Mouse (Mus musculus) midbrain, embryonic 16.5 days (tissue): ENCODE data around the gene C8b. TPM values are rescaled to one million over a fixed set of nuclear protein-coding genes. Genes with fewer than 3 reads are reported as not detected.

Experiments used
- ATAC-seq: fragments of 200-750 bp; cut with Nextera tagmentation; 2 replicates; pipeline ENCODE4 v1.8.0; 2017; ENCODE audit warnings: moderate TSS enrichment
- H3K27ac ChIP-seq: fragments of 300-500 bp; sonication (generic); 2 replicates; pipeline ENCODE4 v1.5.1; 2014; ENCODE audit warnings: mild to moderate bottlenecking, low read length, mixed read lengths
- H3K27me3 ChIP-seq: fragments of 300-500 bp; sonication (generic); 2 replicates; pipeline ENCODE4 v1.6.1; 2014; ENCODE audit warnings: low read depth, low read length, mixed read lengths; ENCODE audit not compliant: control insufficient read depth, insufficient read depth
- H3K36me3 ChIP-seq: fragments of 300-500 bp; sonication (generic); 2 replicates; pipeline ENCODE4 v1.6.1; 2014; ENCODE audit warnings: mild to moderate bottlenecking, low read length, moderate library complexity, mixed read lengths; ENCODE audit not compliant: control insufficient read depth, insufficient read depth
- H3K4me1 ChIP-seq: fragments of 300-500 bp; sonication (generic); 2 replicates; pipeline ENCODE4 v1.6.1; 2014; ENCODE audit warnings: mild to moderate bottlenecking, low read length, mixed read lengths; ENCODE audit not compliant: control insufficient read depth, insufficient read depth
- H3K4me2 ChIP-seq: fragments of 300-500 bp; sonication (generic); 2 replicates; pipeline ENCODE4 v1.6.1; 2014; ENCODE audit warnings: mild to moderate bottlenecking, low read length, mixed read lengths
- H3K4me3 ChIP-seq: fragments of 300-500 bp; sonication (generic); 2 replicates; pipeline ENCODE4 v1.5.1; 2014; ENCODE audit warnings: low read depth, mild to moderate bottlenecking, low read length, moderate library complexity, mixed read lengths
- H3K9ac ChIP-seq: fragments of 300-500 bp; sonication (generic); 2 replicates; pipeline ENCODE4 v1.6.1; 2014; ENCODE audit warnings: low read depth, low read length, mixed read lengths
- H3K9me3 ChIP-seq: fragments of 300-500 bp; sonication (generic); replicated peaks from 2 replicates; pipeline ENCODE4 v1.6.1; 2014; ENCODE audit warnings: mild to moderate bottlenecking, low read length, mixed read lengths; ENCODE audit not compliant: control insufficient read depth, poor library complexity, severe bottlenecking
- WGBS: fragments of 180-500 bp; shearing (Covaris S2); extraction: QIAGEN DNeasy Blood & Tissue Kit; methylation state at CpG from one replicate; pipeline ENCODE4 v1.1.7; 2014; 5-methylcytosine and 5-hydroxymethylcytosine counted together
- polyA plus RNA-seq: library from polyadenylated mRNA; unstranded; fragments of >200 nt; fragmentation: Nextera tagmentation; extraction: Ambion mirVana; gene quantifications from 2 replicates; pipeline ENCODE4 v1.2.1, GENCODE M21; 2015

C8b gene
- polyA plus RNA-seq, 1 experiment from 2014 or later: not detected

GRCm38 (mm10) chr4:104798951-104799350, 32.8 kb downstream of the C8b start:
- Histone ChIP-seq H3K9me3 (no peaks in the 10 kb centered on the region), H3K4me1 (no peaks in the 10 kb centered on the region), H3K4me3 (no peak overlapping the region), H3K9ac (no peak overlapping the region), H3K27ac (no peak overlapping the region), H3K4me2 (no peak overlapping the region), H3K36me3 (no peaks in the 10 kb centered on the region), H3K27me3 (no peaks in the 10 kb centered on the region)
- no peak for ATAC-seq
- 85% methylated on average over 9 of the region's 9 CpGs for WGBS

DNA sequence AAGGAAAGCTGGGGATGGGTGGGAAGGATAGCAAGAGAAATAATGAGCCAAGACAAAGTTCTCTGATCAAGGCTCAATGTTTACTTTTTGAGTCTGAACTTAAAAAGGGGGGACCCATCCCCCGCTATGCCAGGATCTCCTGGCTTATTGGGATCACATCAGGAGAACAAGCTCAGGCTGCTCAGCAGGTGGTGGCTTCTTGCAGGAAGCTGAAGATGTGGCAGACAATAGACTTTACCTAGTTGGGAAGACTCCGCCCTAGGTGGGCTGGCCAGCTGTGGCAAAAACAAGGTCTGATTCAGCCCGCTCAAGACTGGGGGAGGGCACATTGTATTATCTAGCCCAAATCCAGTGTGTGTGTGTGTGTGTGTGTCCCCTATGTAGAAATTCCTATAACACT, 35.5 kb downstream of the C8b start:
- Histone ChIP-seq H3K4me3 (no peak overlapping the region), H3K27me3 (no peaks in the 10 kb centered on the region), H3K4me1 (peaks cover 4% of the 10 kb centered on the region; the same call in 1 of the 2 replicates), H3K9me3 (no peaks in the 10 kb centered on the region), H3K27ac (no peak overlapping the region), H3K36me3 (no peaks in the 10 kb centered on the region), H3K4me2 (no peak overlapping the region), H3K9ac (no peak overlapping the region)
- ATAC-seq: no peak
- WGBS: 90% methylated on average over 3 of the region's 3 CpGs

DNA sequence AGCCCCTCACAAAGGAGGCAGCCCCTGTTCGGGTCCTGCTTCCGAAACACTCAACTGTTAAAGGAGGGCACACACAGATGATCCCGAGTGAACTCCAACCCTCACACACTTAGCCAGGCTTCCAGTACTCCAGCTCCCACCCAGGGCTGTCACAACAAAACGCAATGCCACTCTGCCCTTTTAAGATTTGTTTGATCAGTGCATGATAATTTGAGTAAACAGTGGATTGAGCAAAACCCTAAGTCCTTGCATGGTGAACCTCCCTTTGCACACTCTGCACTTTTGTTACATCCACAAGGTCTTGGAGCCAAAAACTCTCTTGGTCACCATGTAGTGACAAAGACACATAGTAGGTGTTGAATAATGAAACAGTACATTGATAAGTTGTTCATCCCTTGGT, 38.0 kb downstream of the C8b start:
- Histone ChIP-seq H3K36me3 (no peaks in the 10 kb centered on the region), H3K27me3 (no peaks in the 10 kb centered on the region), H3K9ac (no peak overlapping the region), H3K4me3 (no peak overlapping the region), H3K4me1 (peaks cover 4% of the 10 kb centered on the region; the same call in 1 of the 2 replicates), H3K27ac (no peak overlapping the region), H3K4me2 (no peak overlapping the region), H3K9me3 (no peaks in the 10 kb centered on the region)
- 91% methylated on average over 4 of the region's 4 CpGs for WGBS
- no peak for ATAC-seq

DNA sequence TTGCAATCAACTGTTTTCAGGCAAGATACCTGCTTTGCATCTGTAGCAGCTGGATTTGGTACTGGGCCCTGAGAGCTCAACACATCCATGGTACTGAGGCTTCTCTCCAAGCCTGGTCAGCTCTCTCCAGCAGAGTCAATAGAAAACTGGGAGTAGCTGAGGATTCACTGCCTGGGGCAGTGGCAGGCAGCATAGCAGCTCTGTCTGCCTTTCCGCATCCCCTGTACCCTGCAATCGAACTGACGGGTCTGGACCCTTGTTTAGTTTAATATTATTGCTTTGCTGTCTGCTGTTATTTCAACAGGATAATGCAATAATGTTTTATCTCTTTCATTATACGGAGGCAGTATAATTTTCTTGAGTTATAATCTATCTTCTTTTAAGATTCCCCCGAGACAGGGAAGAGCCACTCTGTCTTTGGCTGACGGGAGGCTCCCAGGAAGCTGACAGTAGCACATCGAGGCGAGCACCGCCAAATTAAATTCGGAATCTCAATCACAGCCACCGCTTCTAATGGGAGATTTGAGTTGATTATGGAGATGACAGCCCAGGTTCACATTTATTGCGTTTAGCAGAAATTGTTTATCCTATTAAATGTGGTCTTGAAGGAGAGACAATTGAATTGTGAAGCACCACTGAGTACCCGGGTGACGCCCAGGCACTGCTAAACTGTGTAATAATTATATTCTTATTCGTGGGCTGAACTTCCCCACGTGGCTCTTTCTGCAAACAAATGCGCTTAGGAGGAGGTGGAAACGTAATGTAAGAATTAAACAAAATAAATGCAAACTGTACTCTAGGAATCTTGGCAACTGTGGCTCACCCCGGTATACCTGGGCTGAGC, 39.5 kb downstream of the C8b start:
- H3K27ac ChIP-seq: no peak overlapping the region
- no peak overlapping the region for H3K4me2 ChIP-seq
- H3K9me3 ChIP-seq: no peaks in the 10 kb centered on the region
- H3K36me3 ChIP-seq: no peaks in the 10 kb centered on the region
- H3K9ac ChIP-seq: no peak overlapping the region
- H3K4me1 ChIP-seq: peaks cover 4% of the 10 kb centered on the region; the same call in 1 of the 2 replicates
- no peak overlapping the region for H3K4me3 ChIP-seq
- H3K27me3 ChIP-seq: no peaks in the 10 kb centered on the region
- 59% methylated on average over 19 of the region's 19 CpGs for whole genome bisulfite sequencing
- no peak for ATAC-seq

- no peak; the same call in 1 of the 2 replicates for ATAC-seq
- no peak overlapping the region for H3K4me3 ChIP-seq
- no peak overlapping the region for H3K4me2 ChIP-seq
- 56% methylated on average over 10 of the region's 10 CpGs for WGBS
- H3K36me3 ChIP-seq: no peaks in the 10 kb centered on the region
- H3K9ac ChIP-seq: no peak overlapping the region
- H3K4me1 ChIP-seq: no peaks in the 10 kb centered on the region
- no peaks in the 10 kb centered on the region for H3K9me3 ChIP-seq
- no peak overlapping the region for H3K27ac ChIP-seq
- no peaks in the 10 kb centered on the region for H3K27me3 ChIP-seq
Observed at GRCm38 (mm10) chr4:104810710-104811286, 44.7 kb downstream of the C8b start.

- 61% methylated on average over 2 of the region's 2 CpGs for WGBS
- no peak overlapping the region for H3K4me2 ChIP-seq
- H3K9me3 ChIP-seq: no peaks in the 10 kb centered on the region
- no peak for ATAC-seq
- no peak overlapping the region for H3K4me3 ChIP-seq
- no peaks in the 10 kb centered on the region for H3K27me3 ChIP-seq
- no peaks in the 10 kb centered on the region for H3K4me1 ChIP-seq
- H3K9ac ChIP-seq: no peak overlapping the region
- no peak overlapping the region for H3K27ac ChIP-seq
- H3K36me3 ChIP-seq: no peaks in the 10 kb centered on the region
Observed at GRCm38 (mm10) chr4:104813617-104814016, 47.5 kb downstream of the C8b start.

DNA sequence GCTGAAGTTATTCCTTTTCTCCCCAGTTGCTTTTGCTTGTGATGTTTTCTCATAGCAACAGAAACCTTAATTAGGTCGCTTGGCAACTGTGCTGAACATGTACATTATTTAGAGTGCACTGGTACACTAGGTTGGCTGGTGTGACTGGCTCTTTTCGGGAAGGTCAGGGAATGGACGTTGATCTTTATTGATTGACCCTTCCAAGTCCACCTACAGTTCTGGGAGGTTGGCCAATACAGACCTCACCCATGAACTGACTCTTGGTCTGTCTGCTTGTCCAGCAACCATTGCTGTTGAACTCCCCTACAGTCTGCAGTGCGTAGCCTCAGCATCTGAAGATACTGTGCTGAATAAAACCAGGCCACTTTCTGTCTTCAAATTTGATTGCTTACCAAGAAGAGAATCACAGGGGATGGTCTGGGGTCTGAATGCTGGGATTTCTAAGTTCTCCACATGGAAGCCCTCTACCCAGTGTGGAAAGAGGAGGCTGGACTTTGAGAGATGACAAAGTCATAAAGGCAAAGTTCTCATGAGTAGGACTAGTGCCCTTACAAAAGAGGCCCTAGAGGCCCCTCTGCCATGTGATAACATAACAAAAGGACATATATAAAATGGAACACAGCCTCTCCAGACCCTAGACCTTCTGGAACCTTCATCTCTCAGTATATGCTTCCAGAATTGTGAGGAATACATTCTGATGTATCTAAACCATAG, 50.6 kb downstream of the C8b start:
- Histone ChIP-seq H3K4me3 (no peak overlapping the region), H3K4me2 (no peak overlapping the region), H3K27ac (no peak overlapping the region), H3K9ac (no peak overlapping the region), H3K27me3 (no peaks in the 10 kb centered on the region), H3K36me3 (no peaks in the 10 kb centered on the region), H3K9me3 (no peaks in the 10 kb centered on the region), H3K4me1 (no peaks in the 10 kb centered on the region)
- WGBS: 89% methylated on average over 4 of the region's 4 CpGs
- no peak for ATAC-seq

- no peaks in the 10 kb centered on the region for H3K4me1 ChIP-seq
- no peaks in the 10 kb centered on the region for H3K9me3 ChIP-seq
- H3K36me3 ChIP-seq: no peaks in the 10 kb centered on the region
- no peak overlapping the region for H3K4me2 ChIP-seq
- ATAC-seq: no peak
- no peak overlapping the region for H3K27ac ChIP-seq
- no peaks in the 10 kb centered on the region for H3K27me3 ChIP-seq
- no peak overlapping the region for H3K4me3 ChIP-seq
- WGBS: 65% methylated on average over 2 of the region's 2 CpGs
- H3K9ac ChIP-seq: no peak overlapping the region
Observed at GRCm38 (mm10) chr4:104817509-104817908, 51.4 kb downstream of the C8b start.

DNA sequence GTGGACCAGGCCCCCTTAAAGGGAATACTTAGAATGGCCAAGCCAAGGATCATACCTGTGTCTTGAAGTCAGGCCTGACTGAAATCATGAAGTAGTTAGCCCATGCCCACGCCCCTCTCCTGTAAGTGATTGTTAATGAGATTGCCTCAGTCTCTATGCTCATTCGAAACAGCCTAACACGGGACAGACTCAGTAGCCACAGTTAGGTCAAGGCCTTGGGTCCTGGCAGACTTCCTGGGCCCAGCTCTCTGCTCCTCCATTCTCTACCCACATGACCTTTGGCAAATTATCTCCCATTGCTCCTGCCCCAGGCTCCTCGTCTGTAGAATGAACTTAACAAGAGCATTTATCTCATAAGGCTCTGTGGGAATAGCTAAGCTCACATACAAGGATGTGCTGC, 52.9 kb downstream of the C8b start:
- H3K36me3 ChIP-seq: no peaks in the 10 kb centered on the region
- H3K9me3 ChIP-seq: no peaks in the 10 kb centered on the region
- H3K27me3 ChIP-seq: no peaks in the 10 kb centered on the region
- no peak overlapping the region for H3K27ac ChIP-seq
- no peaks in the 10 kb centered on the region for H3K4me1 ChIP-seq
- no peak for ATAC-seq
- no peak overlapping the region for H3K9ac ChIP-seq
- WGBS: 61% methylated on average over 4 of the region's 4 CpGs
- no peak overlapping the region for H3K4me3 ChIP-seq
- no peak overlapping the region for H3K4me2 ChIP-seq
